Mouse (Mus musculus) pancreas, adult 10 weeks (tissue): ENCODE data around the gene Megf11. TPM values are rescaled to one million over a fixed set of nuclear protein-coding genes. Genes with fewer than 3 reads are reported as not detected.

Source experiments
- polyA plus RNA-seq: library from polyadenylated mRNA; stranded (reverse); fragments of 350-450 nt; fragmentation: Illumina TruSeq; extraction: RNeasy Lipid Tissue Mini Kit (QIAGEN cat#74804); gene quantifications from one replicate; pipeline ENCODE4 v1.2.3, GENCODE M21; 2015; ENCODE audit warnings: low read depth, low replicate concordance; ENCODE audit not compliant: insufficient read depth

Megf11 gene
- polyA plus RNA-seq, result not detected

DNA sequence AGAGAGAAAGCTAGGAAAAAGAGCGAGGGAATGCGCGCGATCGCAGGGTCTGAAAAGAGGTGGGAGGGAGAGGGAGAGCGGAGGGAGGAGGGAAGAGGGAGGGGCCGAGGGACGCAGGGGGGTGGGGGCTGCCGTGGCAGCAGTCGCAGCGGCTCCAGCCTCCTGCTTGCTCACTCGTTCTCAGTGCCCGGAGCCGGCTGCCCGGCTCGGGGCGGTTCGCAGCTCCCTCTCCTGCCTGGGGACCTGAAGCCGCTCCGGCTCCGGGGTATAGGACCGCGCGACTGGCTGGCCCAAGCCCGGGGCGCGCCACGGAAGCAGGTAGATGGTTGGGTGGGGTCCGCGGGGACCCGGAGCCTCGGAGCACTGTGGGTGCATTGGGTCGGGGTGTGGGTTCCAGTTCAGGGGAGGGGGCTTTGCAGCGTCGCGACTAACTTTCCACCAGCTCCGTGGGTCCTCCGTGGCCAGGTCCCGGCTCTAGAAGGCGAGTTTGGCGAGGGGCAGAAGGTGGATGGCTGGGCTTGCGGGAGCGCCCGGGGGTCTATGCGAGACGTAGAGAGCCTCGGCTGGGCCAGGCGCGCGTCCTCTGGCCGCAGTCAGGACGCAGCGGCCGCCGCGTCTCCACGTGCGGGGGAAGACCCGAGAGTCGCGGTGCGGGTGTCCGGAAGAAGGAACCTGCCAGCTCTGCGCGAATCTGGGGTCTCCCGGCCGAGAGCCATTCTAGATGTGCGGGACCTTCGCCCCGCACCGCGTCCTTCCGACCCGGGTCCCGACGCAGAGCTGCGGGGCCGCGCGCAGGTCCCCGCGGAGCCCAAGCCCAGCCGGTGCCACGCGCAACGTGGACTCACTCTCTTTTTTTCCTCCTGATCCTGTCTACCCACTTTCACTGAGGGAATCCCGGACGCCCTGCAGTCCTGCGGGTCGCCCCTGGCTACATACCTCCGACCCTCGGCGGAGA, at the start of gene Megf11:
Megf11 (plus strand) TSS at position 116 of the 955 bp plus-strand sequence.

DNA sequence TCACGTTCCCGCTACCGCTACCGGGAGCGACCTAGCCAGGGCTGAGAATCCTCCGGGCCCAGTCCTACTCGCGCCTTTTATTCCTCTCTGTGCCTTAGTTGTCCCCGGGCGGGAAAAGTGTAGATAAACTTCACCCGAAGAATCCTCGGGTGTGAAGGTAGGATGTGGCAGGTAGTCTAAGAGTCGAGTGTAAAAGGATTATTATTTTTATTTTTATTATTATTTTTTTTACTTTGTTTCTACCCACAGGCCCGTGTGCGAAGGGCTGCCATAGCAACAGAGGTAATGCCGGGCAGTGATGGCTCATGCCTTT, 44.2 kb upstream of the Megf11 start, which contains the start of gene Dis3l:
Dis3l (minus strand) TSS at position 35 of the 313 bp plus-strand sequence.

GRCm38 (mm10) chr9:64737406-64738201, 352.2 kb downstream of the Megf11 start, which contains the start of gene Rab11a:
Gene Rab11a (minus strand): TSS chr9:64737758.

Other genes starting within 250 kb of the Megf11 start
- not detected for gene Zwilch, start 212.5 kb upstream of the Megf11 start, polyA plus RNA-seq
- gene Rpl4, start 212.3 kb upstream of the Megf11 start, polyA plus RNA-seq, result 399 TPM
- gene Snapc5, start 206.4 kb upstream of the Megf11 start, polyA plus RNA-seq, result 10.0 TPM
- not detected for gene Uchl4, start 150.4 kb upstream of the Megf11 start, polyA plus RNA-seq
- gene Map2k1, start 132.0 kb upstream of the Megf11 start, polyA plus RNA-seq, result 10.1 TPM
- gene Tipin, start 104.0 kb upstream of the Megf11 start, polyA plus RNA-seq, result 7.3 TPM
- gene Dis3l, start 44.3 kb upstream of the Megf11 start, polyA plus RNA-seq, result 2.8 TPM